Mouse (Mus musculus) hindbrain, embryonic 15.5 days (tissue): Measurements from ENCODE around the gene Gmppb. TPM values are rescaled to one million over a fixed set of nuclear protein-coding genes. Genes with fewer than 3 reads are reported as not detected.

Experiments
- ATAC-seq: fragments of 200-750 bp; cut with Nextera tagmentation; 2 replicates; pipeline ENCODE4 v1.8.0; 2017; ENCODE audit warnings: low read depth, moderate number of reproducible peaks, moderate TSS enrichment; ENCODE audit not compliant: low FRiP score
- H3K27ac ChIP-seq: fragments of 300-500 bp; sonication (generic); replicated peaks from 2 replicates; pipeline ENCODE4 v1.5.1; 2015; ENCODE audit warnings: mild to moderate bottlenecking, inconsistent platforms
- H3K27me3 ChIP-seq: fragments of 300-500 bp; sonication (generic); 2 replicates; pipeline ENCODE4 v1.6.1; 2015; ENCODE audit warnings: control low read depth, inconsistent platforms
- H3K36me3 ChIP-seq: fragments of 300-500 bp; sonication (generic); 2 replicates; pipeline ENCODE4 v1.6.1; 2015; ENCODE audit warnings: control low read depth, inconsistent platforms
- H3K4me1 ChIP-seq: fragments of 300-500 bp; sonication (generic); replicated peaks from 2 replicates; pipeline ENCODE4 v1.6.1; 2015; ENCODE audit warnings: control low read depth, inconsistent platforms
- H3K4me2 ChIP-seq: fragments of 300-500 bp; sonication (generic); 2 replicates; pipeline ENCODE4 v1.6.1; 2015; ENCODE audit warnings: moderate library complexity, mild to moderate bottlenecking, inconsistent platforms
- H3K4me3 ChIP-seq: fragments of 300-500 bp; sonication (generic); 2 replicates; pipeline ENCODE4 v1.5.1; 2015; ENCODE audit warnings: mild to moderate bottlenecking, inconsistent platforms
- H3K9ac ChIP-seq: fragments of 300-500 bp; sonication (generic); 2 replicates; pipeline ENCODE4 v1.6.1; 2015; ENCODE audit warnings: inconsistent platforms
- H3K9me3 ChIP-seq: fragments of 300-500 bp; sonication (generic); 2 replicates; pipeline ENCODE4 v1.6.1; 2016; ENCODE audit warnings: control low read depth, inconsistent platforms
- WGBS: fragments of 180-500 bp; shearing (Covaris S2); methylation state at CpG from one replicate; pipeline ENCODE4 v1.1.7; 2015; 5-methylcytosine and 5-hydroxymethylcytosine counted together
- polyA plus RNA-seq: library from polyadenylated mRNA; unstranded; fragments of >200 nt; fragmentation: Nextera tagmentation; extraction: Ambion mirVana; gene quantifications from 2 replicates; pipeline ENCODE4 v1.2.1, GENCODE M21; 2015

The Gmppb gene
- polyA plus RNA-seq, 1 experiment from 2014 or later: 23.9 TPM

- Histone ChIP-seq H3K9ac (no peak overlapping the region), H3K4me3 (no peak overlapping the region), H3K4me2 (no peak overlapping the region), H3K27ac (no peak overlapping the region), H3K36me3 (peaks cover 40% of the 10 kb centered on the region), H3K27me3 (no peaks in the 10 kb centered on the region), H3K4me1 (no peaks in the 10 kb centered on the region), H3K9me3 (no peaks in the 10 kb centered on the region)
- 91% methylated on average over 5 of the region's 5 CpGs for WGBS
- no peak for ATAC-seq
Measured at GRCm38 (mm10) chr9:108032126-108032525, 16.9 kb upstream of the Gmppb start.

GRCm38 (mm10) chr9:108035331-108036156, 13.5 kb upstream of the Gmppb start:
- no peak for ATAC-seq
- 97% methylated on average over 2 of the region's 2 CpGs for WGBS
- H3K4me1 ChIP-seq: no peaks in the 10 kb centered on the region

GRCm38 (mm10) chr9:108044751-108045492, 4.1 kb upstream of the Gmppb start:
- Histone ChIP-seq H3K36me3 (peaks cover 59% of the 10 kb centered on the region), H3K4me2 (no peak overlapping the region), H3K4me3 (no peak overlapping the region), H3K27ac (no peak overlapping the region), H3K4me1 (peaks cover 18% of the 10 kb centered on the region), H3K9me3 (no peaks in the 10 kb centered on the region), H3K9ac (no peak overlapping the region), H3K27me3 (no peaks in the 10 kb centered on the region)
- over 99% methylated on average over 8 of the region's 8 CpGs for WGBS
- ATAC-seq: no peak

More at GRCm38 (mm10) chr9:108035331-108036156, 13.5 kb upstream of the Gmppb start:
- Histone ChIP-seq H3K4me2 (no peak overlapping the region), H3K9ac (no peak overlapping the region), H3K4me3 (no peak overlapping the region), H3K36me3 (peaks cover 46% of the 10 kb centered on the region), H3K9me3 (no peaks in the 10 kb centered on the region), H3K27ac (no peak overlapping the region), H3K27me3 (no peaks in the 10 kb centered on the region)

- Histone ChIP-seq H3K27ac (no peak overlapping the region), H3K4me2 (no peak overlapping the region), H3K9ac (no peak overlapping the region), H3K4me1 (peaks cover 27% of the 10 kb centered on the region), H3K4me3 (no peak overlapping the region), H3K36me3 (peaks cover 51% of the 10 kb centered on the region), H3K27me3 (no peaks in the 10 kb centered on the region), H3K9me3 (no peaks in the 10 kb centered on the region)
- WGBS: 94% methylated on average over 4 of the region's 4 CpGs
- ATAC-seq: no peak
Measured at GRCm38 (mm10) chr9:108046582-108046981, 2.5 kb upstream of the Gmppb start.

- peaks cover 41% of the 10 kb centered on the region for H3K36me3 ChIP-seq
- no peaks in the 10 kb centered on the region for H3K27me3 ChIP-seq
- no peak for ATAC-seq
- H3K4me3 ChIP-seq: peak overlapping the region; percentile 54
- peak overlapping the region; percentile 89 for H3K4me2 ChIP-seq
- WGBS: 51% methylated on average over 17 of the region's 17 CpGs
- no peaks in the 10 kb centered on the region for H3K9me3 ChIP-seq
- H3K4me1 ChIP-seq: peaks cover 34% of the 10 kb centered on the region
- H3K9ac ChIP-seq: peak overlapping the region; percentile 27
- peak overlapping the region; percentile 78 for H3K27ac ChIP-seq
Measured at GRCm38 (mm10) chr9:108047601-108048565, 1.2 kb upstream of the Gmppb start.

- under 1% methylated on average over 19 of the region's 19 CpGs for WGBS
- Histone ChIP-seq H3K27ac (peak overlapping the region; percentile 78), H3K27me3 (no peaks in the 10 kb centered on the region), H3K4me2 (peak overlapping the region; percentile 89), H3K4me3 (peak overlapping the region; percentile 54), H3K4me1 (peaks cover 38% of the 10 kb centered on the region), H3K9ac (peak overlapping the region; percentile 27), H3K36me3 (peaks cover 35% of the 10 kb centered on the region), H3K9me3 (no peaks in the 10 kb centered on the region)
- peak; percentile 35 for ATAC-seq
Measured at GRCm38 (mm10) chr9:108048566-108048955, 481 bp upstream of the Gmppb start.

- Histone ChIP-seq H3K36me3 (peaks cover 32% of the 10 kb centered on the region), H3K4me3 (peak overlapping the region; percentile 54), H3K4me1 (peaks cover 38% of the 10 kb centered on the region), H3K9ac (peak overlapping the region; percentile 64), H3K4me2 (peak overlapping the region; percentile 89), H3K9me3 (no peaks in the 10 kb centered on the region), H3K27ac (peak overlapping the region; percentile 81), H3K27me3 (no peaks in the 10 kb centered on the region)
- 44% methylated on average over 15 of the region's 15 CpGs for whole genome bisulfite sequencing
- peak; percentile 6 for ATAC-seq
Measured at GRCm38 (mm10) chr9:108049561-108050251, 664 bp downstream of the Gmppb start.

GRCm38 (mm10) chr9:108051184-108051930, 2.3 kb downstream of the Gmppb start:
- Histone ChIP-seq H3K4me3 (no peak overlapping the region), H3K9me3 (no peaks in the 10 kb centered on the region), H3K27ac (no peak overlapping the region), H3K4me2 (no peak overlapping the region), H3K36me3 (peaks cover 18% of the 10 kb centered on the region), H3K9ac (no peak overlapping the region), H3K27me3 (no peaks in the 10 kb centered on the region), H3K4me1 (peaks cover 38% of the 10 kb centered on the region)
- ATAC-seq: no peak
- WGBS: 92% methylated on average over 15 of the region's 15 CpGs

- Histone ChIP-seq H3K9me3 (no peaks in the 10 kb centered on the region), H3K27me3 (no peaks in the 10 kb centered on the region), H3K4me2 (no peak overlapping the region), H3K36me3 (peaks cover 15% of the 10 kb centered on the region), H3K4me1 (peaks cover 38% of the 10 kb centered on the region), H3K4me3 (no peak overlapping the region), H3K9ac (no peak overlapping the region), H3K27ac (no peak overlapping the region)
- 87% methylated on average over 4 of the region's 4 CpGs for WGBS
- no peak for ATAC-seq
Measured at GRCm38 (mm10) chr9:108051931-108052220, 2.8 kb downstream of the Gmppb start.

- no peaks in the 10 kb centered on the region for H3K9me3 ChIP-seq
- H3K9ac ChIP-seq: no peak overlapping the region
- ATAC-seq: no peak
- H3K4me2 ChIP-seq: no peak overlapping the region
- H3K4me1 ChIP-seq: peaks cover 38% of the 10 kb centered on the region
- peaks cover 13% of the 10 kb centered on the region for H3K36me3 ChIP-seq
- no peak overlapping the region for H3K4me3 ChIP-seq
- no peak overlapping the region; the same call in 1 of the 2 replicates for H3K27ac ChIP-seq
- 81% methylated on average over 7 of the region's 7 CpGs for WGBS
- H3K27me3 ChIP-seq: no peaks in the 10 kb centered on the region
Measured at GRCm38 (mm10) chr9:108052411-108052810, 3.4 kb downstream of the Gmppb start.
